Mouse (Mus musculus): ENCODE data around the gene Sorcs2.

Gene Sorcs2

DNA sequence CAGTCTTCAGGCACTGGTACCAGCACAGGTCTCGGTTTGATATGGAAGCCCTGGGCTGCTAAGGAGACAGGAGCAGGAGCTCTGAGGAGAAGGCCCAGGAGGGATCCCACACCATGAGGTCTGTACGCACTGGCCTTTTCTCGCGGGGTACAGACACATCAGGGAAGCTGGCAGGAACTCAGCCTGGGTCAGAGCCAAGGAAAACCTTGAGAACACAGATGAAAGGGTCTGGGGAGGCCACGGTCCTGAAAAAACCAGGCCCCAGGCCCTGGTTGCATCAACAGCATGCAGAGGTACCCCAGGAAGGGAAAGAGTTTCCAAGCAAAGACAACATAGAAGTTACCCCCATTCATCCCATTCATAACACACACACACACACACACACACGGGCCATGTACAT, 85.0 kb downstream of the Sorcs2 start:
- DNase-seq (ENCODE audit: extremely low spot score, low read depth, low spot score): no peak

- DNase-seq (ENCODE audit: extremely low spot score, low read depth, low spot score): no peak
Measured at GRCm38 (mm10) chr5:36304299-36304980, 93.5 kb downstream of the Sorcs2 start.

GRCm38 (mm10) chr5:36301166-36301565, 96.8 kb downstream of the Sorcs2 start:
- DNase-seq (ENCODE audit: extremely low spot score, low read depth, low spot score): no peak

GRCm38 (mm10) chr5:36298049-36298448, 99.9 kb downstream of the Sorcs2 start:
- DNase-seq (ENCODE audit: extremely low spot score, low read depth, low spot score): no peak

GRCm38 (mm10) chr5:36297246-36297645, 100.7 kb downstream of the Sorcs2 start:
- no peak for DNase-seq (ENCODE audit: extremely low spot score, low read depth, low spot score)

DNA sequence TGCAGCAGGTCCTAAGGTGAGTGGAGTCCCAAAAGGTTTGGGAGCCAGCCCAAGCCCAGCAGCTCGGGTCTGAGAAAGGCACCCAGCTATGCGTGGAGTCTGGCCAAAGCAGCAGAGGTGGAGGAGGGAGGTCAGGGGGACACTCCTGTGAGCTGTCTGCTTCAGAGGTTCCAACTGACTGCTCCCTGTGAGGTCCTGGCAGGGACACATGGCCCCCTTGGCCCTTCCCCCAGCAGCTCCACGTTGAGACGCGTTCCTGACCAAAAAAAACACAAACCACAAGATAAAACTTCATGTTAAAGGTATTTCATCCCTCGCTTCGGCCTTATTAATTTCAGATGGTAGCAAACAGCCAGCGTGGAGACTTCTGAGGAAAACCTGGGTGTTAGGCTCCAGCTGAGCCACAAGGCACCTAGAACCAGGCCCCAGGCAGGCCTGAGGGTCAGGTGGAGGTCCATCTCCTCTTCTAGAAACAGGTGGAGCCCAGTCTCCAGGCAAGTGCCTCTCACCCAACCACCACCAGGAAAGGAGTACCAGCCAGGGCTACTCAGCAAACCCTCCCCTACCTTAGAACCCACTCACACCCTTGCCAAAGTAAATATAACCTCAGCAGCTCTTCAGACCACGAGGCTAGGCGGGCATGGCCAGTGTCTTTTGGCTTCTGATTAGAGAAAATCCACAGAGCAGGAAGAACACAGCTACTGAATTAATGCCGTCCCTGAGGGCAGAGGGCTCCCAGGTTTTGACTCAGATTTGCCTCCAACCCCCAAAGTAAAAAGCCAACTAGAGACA, 104.6 kb downstream of the Sorcs2 start:
- DNase-seq (ENCODE audit: extremely low spot score, low read depth, low spot score): no peak

GRCm38 (mm10) chr5:36292321-36292720, 105.6 kb downstream of the Sorcs2 start:
- DNase-seq (ENCODE audit: extremely low spot score, low read depth, low spot score): no peak

DNA sequence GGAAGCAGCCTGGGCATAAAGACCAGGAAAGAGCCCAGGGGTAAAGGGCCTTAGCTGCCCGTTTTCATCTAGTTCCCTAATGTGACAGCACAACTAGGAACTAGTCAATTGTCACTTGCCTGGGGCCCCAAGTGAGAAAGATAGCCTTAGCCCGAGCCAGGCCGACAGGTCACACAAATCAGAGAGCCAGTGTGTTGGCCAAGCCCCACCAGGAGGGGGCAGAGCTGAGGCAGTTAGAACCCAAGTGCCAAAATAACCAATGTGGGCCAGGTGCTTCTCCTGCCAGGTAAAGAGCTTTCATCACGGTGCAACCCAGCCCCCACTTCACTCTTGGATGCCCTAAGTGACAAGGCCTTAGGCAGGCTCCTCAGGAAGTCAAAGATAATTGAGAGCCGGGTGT, 106.7 kb downstream of the Sorcs2 start:
- DNase-seq (ENCODE audit: extremely low spot score, low read depth, low spot score): no peak

DNA sequence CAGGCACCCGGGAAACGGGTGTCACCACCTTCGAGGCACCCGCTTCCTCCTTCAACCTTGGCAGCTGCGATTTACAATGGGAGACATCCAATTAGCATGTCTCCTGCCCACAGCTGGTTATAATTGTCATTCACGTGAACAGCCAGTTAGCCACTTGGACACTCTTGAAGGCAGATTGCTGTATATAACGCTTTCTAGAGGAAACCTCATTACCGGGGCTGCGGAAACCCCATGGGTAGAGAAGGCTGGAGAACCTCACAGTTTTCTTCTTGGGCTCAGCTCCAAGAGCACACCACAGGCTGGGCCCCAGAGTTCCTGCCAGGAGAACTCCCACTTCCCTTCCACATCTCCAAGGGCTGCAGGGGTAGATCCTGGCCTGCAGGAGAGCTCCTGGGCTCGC, 112.5 kb downstream of the Sorcs2 start:
- peak; percentile 20 for DNase-seq (ENCODE audit: extremely low spot score, low read depth, low spot score)

DNA sequence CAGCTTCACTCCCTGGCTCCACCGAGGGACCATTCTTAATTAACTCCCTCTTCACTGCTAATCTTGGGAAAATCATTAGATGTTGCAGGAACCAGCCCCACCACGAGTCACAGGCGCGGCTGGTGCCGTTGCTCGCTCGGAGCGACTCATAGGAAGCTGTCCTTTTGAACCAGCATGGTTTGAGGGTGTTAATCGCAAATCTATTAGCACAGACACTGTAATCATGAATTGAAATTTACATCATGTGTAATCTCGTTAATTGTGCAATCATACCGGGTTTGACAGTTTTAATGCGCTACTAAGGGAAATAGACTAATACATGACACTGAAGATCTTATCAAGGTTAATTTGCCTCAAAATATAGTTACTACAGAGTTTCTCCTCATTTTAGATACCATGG, 118.0 kb downstream of the Sorcs2 start:
- no peak for DNase-seq (ENCODE audit: extremely low spot score, low read depth, low spot score)

GRCm38 (mm10) chr5:36274684-36275394, 123.1 kb downstream of the Sorcs2 start:
- no peak for DNase-seq (ENCODE audit: extremely low spot score, low read depth, low spot score)

- DNase-seq (ENCODE audit: extremely low spot score, low read depth, low spot score): no peak
Measured at GRCm38 (mm10) chr5:36267194-36267769, 130.7 kb downstream of the Sorcs2 start.

DNA sequence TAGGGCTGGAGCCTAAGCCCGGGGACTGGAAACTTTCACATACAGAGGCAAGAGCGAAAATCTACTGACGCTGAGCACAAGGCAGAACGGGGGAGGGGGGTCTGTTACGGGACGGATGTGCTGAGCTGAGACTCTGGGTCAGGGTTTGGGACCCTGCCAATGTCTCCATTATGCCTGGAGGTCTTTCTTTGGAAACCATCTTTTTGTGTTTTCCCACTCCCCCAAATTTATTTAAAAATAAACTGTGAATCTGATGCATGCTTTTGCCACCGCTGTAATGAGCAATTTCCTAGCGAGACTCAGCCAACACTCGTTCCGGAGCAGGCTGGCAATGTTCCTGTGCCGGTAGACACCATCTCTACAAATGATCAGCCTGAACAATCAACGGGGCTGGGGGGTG, 137.1 kb downstream of the Sorcs2 start:
- DNase-seq (ENCODE audit: extremely low spot score, low read depth, low spot score): no peak

DNA sequence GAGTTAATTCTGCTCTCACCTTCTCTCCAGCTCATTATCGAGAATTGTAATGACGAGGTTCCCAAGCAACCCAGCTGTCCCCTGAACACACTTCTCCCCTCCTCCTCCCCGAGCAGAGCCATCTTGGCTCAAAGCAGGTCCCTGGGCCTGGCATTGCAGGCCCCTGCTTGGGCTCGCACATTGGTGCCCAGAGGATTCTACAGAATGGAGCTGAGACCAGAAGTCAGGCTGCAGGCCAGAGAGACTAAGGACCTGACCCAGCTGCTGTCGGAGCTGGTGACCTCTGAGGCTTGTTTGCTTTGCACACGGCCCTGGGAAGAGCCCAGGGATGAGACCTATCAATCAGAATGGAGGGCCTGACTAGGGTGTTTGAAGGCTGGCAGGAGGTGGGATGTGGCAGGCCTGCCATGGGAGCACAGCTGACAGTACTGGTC, 138.2 kb downstream of the Sorcs2 start:
- no peak for DNase-seq (ENCODE audit: extremely low spot score, low read depth, low spot score)

GRCm38 (mm10) chr5:36258387-36259181, 139.4 kb downstream of the Sorcs2 start:
- DNase-seq (ENCODE audit: extremely low spot score, low read depth, low spot score): no peak

- DNase-seq (ENCODE audit: extremely low spot score, low read depth, low spot score): no peak
Measured at GRCm38 (mm10) chr5:36257008-36257407, 140.9 kb downstream of the Sorcs2 start.

DNA sequence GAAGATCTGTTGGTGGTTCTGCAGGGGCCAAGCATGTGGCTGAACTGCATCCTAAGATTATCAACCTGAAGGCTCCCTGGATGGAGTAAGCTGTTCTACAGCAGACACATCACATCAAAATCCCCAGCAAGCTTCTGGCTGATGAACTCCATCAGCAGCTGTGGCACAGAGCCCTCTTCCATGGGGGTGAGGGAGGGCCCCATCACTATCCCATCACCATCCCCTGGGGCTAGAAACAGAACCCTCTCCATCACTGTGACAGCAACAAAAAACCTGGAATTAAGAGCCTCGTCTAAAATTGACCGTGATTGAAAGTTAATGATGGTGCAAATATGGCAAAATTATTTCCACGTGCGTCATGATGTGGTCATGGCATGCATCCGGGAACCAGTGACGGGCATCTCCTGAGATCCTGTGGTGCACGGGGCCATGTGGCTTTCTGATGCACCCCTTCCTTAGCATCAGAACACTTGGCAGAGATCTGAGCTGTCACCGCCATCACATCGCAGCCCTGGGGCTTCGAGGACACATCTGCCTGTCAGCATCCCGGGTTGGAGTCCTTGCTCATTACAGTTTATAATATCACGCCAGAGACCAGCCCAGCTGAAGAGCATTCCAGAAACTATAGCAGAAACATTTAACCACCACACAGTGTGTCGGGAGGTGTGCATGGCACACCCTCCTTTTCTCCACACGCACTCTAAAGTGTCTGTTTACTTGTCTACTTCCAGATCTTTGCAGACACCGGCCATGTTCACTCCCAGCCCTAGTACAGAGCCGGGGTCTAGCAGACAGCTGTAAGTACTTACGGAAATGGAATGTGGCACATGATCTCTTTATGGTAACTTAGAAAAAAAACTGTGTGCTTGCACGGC, 143.1 kb downstream of the Sorcs2 start:
- no peak for DNase-seq (ENCODE audit: extremely low spot score, low read depth, low spot score)

GRCm38 (mm10) chr5:36252746-36253504, 145.0 kb downstream of the Sorcs2 start:
- no peak for DNase-seq (ENCODE audit: extremely low spot score, low read depth, low spot score)

- DNase-seq (ENCODE audit: extremely low spot score, low read depth, low spot score): no peak
Measured at GRCm38 (mm10) chr5:36248022-36248421, 149.9 kb downstream of the Sorcs2 start.

Data from hindlimb bud, embryonic 11.5 days (tissue).